Mouse (Mus musculus) ES-Bruce4 (cell line): ENCODE measurements around the gene Tnfrsf12a.

Experiments used
- CTCF ChIP-seq: IDR thresholded peaks from one replicate; pipeline ENCODE4 v1.8.1; 2011; ENCODE audit warnings: low read depth, low read length
- POLR2A ChIP-seq: IDR thresholded peaks from one replicate; pipeline ENCODE4 v1.8.1; 2011; ENCODE audit warnings: low read length; ENCODE audit not compliant: insufficient read depth

DNA sequence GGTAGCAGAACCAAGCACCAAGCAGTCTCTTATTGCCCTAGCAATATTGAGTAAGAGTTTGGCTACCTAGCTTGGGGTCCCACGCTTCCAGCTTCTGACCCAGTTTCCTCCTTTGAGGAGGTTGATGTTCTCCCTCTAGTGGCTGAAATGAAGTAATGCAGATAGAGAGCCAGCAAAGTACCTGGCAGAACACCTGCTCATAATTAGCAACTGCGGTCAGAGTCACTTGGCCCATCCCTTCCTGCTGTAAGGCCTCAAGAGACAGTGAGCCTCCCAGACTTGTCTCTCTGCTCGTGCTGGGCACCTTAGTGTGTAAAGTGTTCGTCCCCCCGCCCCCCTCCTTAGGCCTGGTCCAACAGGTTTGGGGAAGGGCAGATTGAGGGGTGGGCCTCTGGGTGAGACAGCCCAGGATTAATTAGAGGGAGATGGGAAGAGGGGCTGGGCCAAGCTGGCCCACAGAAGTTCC is 12.7 kb downstream of the Tnfrsf12a start:
- TF ChIP-seq POLR2A = no peak
- peak; percentile 51 for TF ChIP-seq CTCF
